Mouse (Mus musculus): ENCODE results near the gene Anapc2. TPM values are rescaled to one million over a fixed set of nuclear protein-coding genes. Genes with fewer than 3 reads are reported as not detected.
"Not testable (repeated sequence)": the region's sequence is repeated elsewhere in the genome, so short reads cannot be mapped to it uniquely, and the experiment has no call there.

Anapc2 gene
- total and polyA plus RNA-seq, 3 experiments: 13.0 to 55.2 (median 14.5) TPM

DNA sequence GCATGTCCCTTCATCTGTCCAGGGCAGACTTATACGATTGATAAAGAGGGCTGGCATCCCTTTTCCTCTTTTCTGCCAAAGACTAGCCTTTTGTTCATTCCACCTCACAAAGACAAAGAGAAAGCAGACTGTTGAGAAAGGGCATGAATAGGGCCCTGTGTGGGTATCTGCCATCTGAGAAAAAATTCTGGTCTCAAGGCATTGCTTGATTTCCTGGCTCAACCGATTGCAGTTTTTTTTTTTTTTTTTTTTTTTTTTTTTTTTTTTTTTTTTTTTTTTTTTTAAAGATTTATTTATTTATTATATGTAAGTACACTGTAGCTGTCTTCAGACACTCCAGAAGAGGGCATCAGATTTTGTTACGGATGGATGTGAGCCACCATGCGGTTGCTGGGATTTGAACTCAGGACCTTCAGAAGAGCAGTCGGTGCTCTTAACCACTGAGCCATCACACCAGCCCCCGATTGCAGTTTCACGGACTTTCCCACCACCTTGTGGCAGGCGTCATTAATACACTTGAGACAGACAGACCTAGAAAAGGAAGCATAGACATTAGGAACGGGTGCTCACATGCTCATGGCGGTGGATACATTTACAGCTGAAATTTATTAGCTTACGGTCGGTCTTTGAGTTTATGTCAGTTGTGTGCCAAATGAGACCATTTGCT lies 15.7 kb upstream of the Anapc2 start:
- H3K9me3 ChIP-seq (replicated peaks; ENCODE audit: low read length); H3K27ac ChIP-seq (ENCODE audit: insufficient read depth, low read depth); in situ Hi-C loops (cut with MboI; ENCODE audit: low pct_ligation_motif_present, low pct_unique_long_range_greater_than_20kb, low sequenced_read_pairs); dilution Hi-C loops (cut with MboI; ENCODE audit: extremely low pct_ligation_motif_present, extremely low pct_unique_long_range_greater_than_20kb, low sequenced_read_pairs); H3K27me3 ChIP-seq (replicated peaks): not testable (repeated sequence)
- Histone ChIP-seq H3K4me3 (replicated peaks in 1 of 3; ENCODE audit: low read depth in 2 of 3, low read length in 2 of 3, poor library complexity in 1 of 3) (peak overlapping the region; percentile 85 to 97 (median 87)), H3K4me1 (ENCODE audit: control insufficient read depth in 1 of 2, insufficient read depth in 2 of 2) (peaks cover 0 to 17% of the 10 kb centered on the region in 2 experiments; a peak in 2 of 4 replicates), H3K4me2 (ENCODE audit: insufficient read depth, low read depth, poor library complexity, severe bottlenecking) (peak overlapping the region; percentile 96), H3K79me2 (replicated peaks; ENCODE audit: control insufficient read depth, extremely low read depth, insufficient read depth, poor library complexity, severe bottlenecking) (peaks cover 14% of the 10 kb centered on the region), H3K36me3 (replicated peaks in 1 of 2; ENCODE audit: control insufficient read depth in 1 of 2, insufficient read depth in 1 of 2, low read length in 1 of 2) (peaks cover 20 to 25% of the 10 kb centered on the region in 2 experiments), H3K9ac (ENCODE audit: insufficient read depth, low read depth) (peak overlapping the region; percentile 83)
- TF ChIP-seq ZNF384 (IDR thresholded peaks at IDR 0.05; ENCODE audit: low read depth, low read length) (peak; percentile 71), TBP (conservative IDR thresholded peaks at IDR 0.05; ENCODE audit: low read depth, low read length) (peak; percentile 93), SIN3A (IDR thresholded peaks at IDR 0.05; ENCODE audit: low read length) (peak; percentile 53; the same call in 1 of the 2 replicates), MAZ (IDR thresholded peaks at IDR 0.05; ENCODE audit: low read depth, low read length) (peak; percentile 58; the same call in 1 of the 2 replicates), ELF1 (IDR thresholded peaks at IDR 0.05; ENCODE audit: low read depth, low read length) (peak; percentile 20; the same call in 1 of the 2 replicates), CTCF (conservative IDR thresholded peaks at IDR 0.05 in 1 of 2, IDR thresholded peaks at IDR 0.05 in 1 of 2; ENCODE audit: low read depth in 2 of 2, low read length in 2 of 2) (peak; percentile 10 to 68; a peak in 3 of 4 replicates), SMC3 (IDR thresholded peaks at IDR 0.05; ENCODE audit: low read depth, low read length) (peak; percentile 59), HCFC1 (IDR thresholded peaks at IDR 0.05; ENCODE audit: low read depth, low read length) (peak; percentile 45; the same call in 1 of the 2 replicates), RAD21 (IDR thresholded peaks at IDR 0.05; ENCODE audit: low read depth, low read length) (peak; percentile 62), TCF12 (IDR thresholded peaks at IDR 0.05; ENCODE audit: low read depth, low read length) (0 out of 2 replicates have a peak, but pooled peaks have one; percentile 23)
- DNase-seq (ENCODE audit: extremely low read depth): peak; percentile 91

DNA sequence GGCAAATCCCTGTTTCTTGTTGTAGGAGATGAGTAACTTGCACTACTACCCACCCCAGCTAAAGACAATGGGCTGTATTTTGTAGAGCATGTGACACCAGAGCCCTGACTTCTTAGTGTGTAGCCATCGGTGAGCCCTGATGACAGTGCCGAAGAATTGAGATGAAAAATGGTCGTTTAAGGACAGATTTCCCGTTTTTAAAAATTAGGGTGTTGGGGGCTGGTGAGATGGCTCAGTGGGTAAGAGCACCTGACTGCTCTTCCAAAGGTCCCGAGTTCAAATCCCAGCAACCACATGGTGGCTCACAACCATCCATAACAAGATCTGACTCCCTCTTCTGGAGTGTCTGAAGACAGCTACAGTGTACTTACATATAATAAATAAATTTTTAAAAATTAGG lies 15.0 kb upstream of the Anapc2 start:
- in situ Hi-C loops (cut with MboI; ENCODE audit: low pct_ligation_motif_present, low pct_unique_long_range_greater_than_20kb, low sequenced_read_pairs); DNase-seq (ENCODE audit: extremely low read depth); dilution Hi-C loops (cut with MboI; ENCODE audit: extremely low pct_ligation_motif_present, extremely low pct_unique_long_range_greater_than_20kb, low sequenced_read_pairs); H3K4me3 ChIP-seq (replicated peaks in 1 of 3; ENCODE audit: low read depth in 2 of 3, low read length in 2 of 3, poor library complexity in 1 of 3); H3K27ac ChIP-seq (ENCODE audit: insufficient read depth, low read depth); H3K27me3 ChIP-seq (replicated peaks); H3K9me3 ChIP-seq (replicated peaks; ENCODE audit: low read length): not testable (repeated sequence)
- TF ChIP-seq TBP (conservative IDR thresholded peaks at IDR 0.05; ENCODE audit: low read depth, low read length): peak; percentile 90
- 0 out of 2 replicates have a peak overlapping the region, but pooled peaks have one; percentile 15 for H3K9ac ChIP-seq (ENCODE audit: insufficient read depth, low read depth)
- peak overlapping the region; percentile 58; the same call in 1 of the 2 replicates for H3K4me2 ChIP-seq (ENCODE audit: insufficient read depth, low read depth, poor library complexity, severe bottlenecking)
- peaks cover 14% of the 10 kb centered on the region for H3K79me2 ChIP-seq (replicated peaks; ENCODE audit: control insufficient read depth, extremely low read depth, insufficient read depth, poor library complexity, severe bottlenecking)
- peaks cover 13 to 18% of the 10 kb centered on the region in 2 experiments for H3K36me3 ChIP-seq (replicated peaks in 1 of 2; ENCODE audit: control insufficient read depth in 1 of 2, insufficient read depth in 1 of 2, low read length in 1 of 2)
- peaks cover 0 to 22% of the 10 kb centered on the region in 2 experiments; a peak in 2 of 4 replicates for H3K4me1 ChIP-seq (ENCODE audit: control insufficient read depth in 1 of 2, insufficient read depth in 2 of 2)

DNA sequence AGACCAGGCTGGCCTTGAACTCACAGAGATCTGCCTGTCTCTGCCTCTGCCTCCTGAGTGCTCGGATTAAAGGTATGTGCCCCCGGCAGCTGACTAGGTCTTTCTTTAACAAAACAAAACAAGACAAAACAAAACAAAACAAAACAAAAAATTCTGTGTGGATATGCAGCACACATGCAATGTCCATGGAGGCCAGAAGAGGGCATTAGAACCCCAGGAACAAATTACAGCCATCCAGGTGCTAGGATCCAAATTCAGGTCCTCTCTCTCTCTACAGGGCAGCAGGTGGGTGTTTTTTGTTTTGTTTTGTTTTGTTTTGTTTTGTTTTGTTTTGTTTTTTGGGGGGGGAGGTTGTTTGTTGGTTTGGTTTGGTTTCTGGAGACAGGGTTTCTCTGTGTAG lies 13.4 kb upstream of the Anapc2 start:
- no peak overlapping the region for H3K4me3 ChIP-seq (replicated peaks in 1 of 3; ENCODE audit: low read depth in 2 of 3, low read length in 2 of 3, poor library complexity in 1 of 3)
- peaks cover 0 to 24% of the 10 kb centered on the region in 2 experiments; a peak in 2 of 4 replicates for H3K4me1 ChIP-seq (ENCODE audit: control insufficient read depth in 1 of 2, insufficient read depth in 2 of 2)
- TF ChIP-seq CHD2 (IDR thresholded peaks at IDR 0.05; ENCODE audit: low read length) (no peak), MAFK (IDR thresholded peaks at IDR 0.05; ENCODE audit: insufficient replicate concordance, low read length) (no peak), RAD21 (IDR thresholded peaks at IDR 0.05; ENCODE audit: low read depth, low read length) (peak; percentile 56), RCOR1 (conservative IDR thresholded peaks at IDR 0.05; ENCODE audit: low read depth, low read length) (no peak), NRF1 (IDR thresholded peaks at IDR 0.05; ENCODE audit: low read depth, low read length) (no peak), UBTF (IDR thresholded peaks at IDR 0.05; ENCODE audit: low read depth, low read length) (no peak), MEF2A (IDR thresholded peaks at IDR 0.05; ENCODE audit: borderline replicate concordance, low read depth, low read length) (no peak), E2F4 (IDR thresholded peaks at IDR 0.05; ENCODE audit: insufficient replicate concordance, low read depth, low read length) (no peak), EP300 (IDR thresholded peaks at IDR 0.05; ENCODE audit: low read length) (no peak), ZKSCAN1 (IDR thresholded peaks at IDR 0.05; ENCODE audit: borderline replicate concordance, low read depth, low read length) (no peak), CTCF (conservative IDR thresholded peaks at IDR 0.05 in 1 of 2, IDR thresholded peaks at IDR 0.05 in 1 of 2; ENCODE audit: low read depth in 2 of 2, low read length in 2 of 2) (peak; percentile 34 to 65; a peak in 2 of 4 replicates), CHD1 (IDR thresholded peaks at IDR 0.05; ENCODE audit: low read depth, low read length) (no peak), SIN3A (IDR thresholded peaks at IDR 0.05; ENCODE audit: low read length) (no peak), BHLHE40 (IDR thresholded peaks at IDR 0.05; ENCODE audit: low read depth, low read length) (no peak), POLR2AphosphoS2 (IDR thresholded peaks at IDR 0.05; ENCODE audit: low read depth, low read length) (no peak), MAX (IDR thresholded peaks at IDR 0.05; ENCODE audit: low read length) (no peak), SMC3 (IDR thresholded peaks at IDR 0.05; ENCODE audit: low read depth, low read length) (peak; percentile 25)
- peaks cover 14% of the 10 kb centered on the region for H3K79me2 ChIP-seq (replicated peaks; ENCODE audit: control insufficient read depth, extremely low read depth, insufficient read depth, poor library complexity, severe bottlenecking)
- H3K4me2 ChIP-seq (ENCODE audit: insufficient read depth, low read depth, poor library complexity, severe bottlenecking): no peak overlapping the region
- no peaks in the 10 kb centered on the region for H3K9me3 ChIP-seq (replicated peaks; ENCODE audit: low read length)
- no peaks in the 10 kb centered on the region for H3K27me3 ChIP-seq (replicated peaks)
- dilution Hi-C loops (cut with MboI; ENCODE audit: extremely low pct_ligation_motif_present, extremely low pct_unique_long_range_greater_than_20kb, low sequenced_read_pairs) (no loop called here), in situ Hi-C loops (cut with MboI; ENCODE audit: low pct_ligation_motif_present, low pct_unique_long_range_greater_than_20kb, low sequenced_read_pairs) (no loop called here)
- no peak overlapping the region for H3K9ac ChIP-seq (ENCODE audit: insufficient read depth, low read depth)
- H3K27ac ChIP-seq (ENCODE audit: insufficient read depth, low read depth): no peak overlapping the region
- DNase-seq (ENCODE audit: extremely low read depth): no peak
- peaks cover 0 to 3% of the 10 kb centered on the region in 2 experiments for H3K36me3 ChIP-seq (replicated peaks in 1 of 2; ENCODE audit: control insufficient read depth in 1 of 2, insufficient read depth in 1 of 2, low read length in 1 of 2)

Measured in CH12.LX (cell line).